Mouse (Mus musculus) urinary bladder, adult 2 months (tissue): Measurements from ENCODE around the gene Dph6. TPM values are rescaled to one million over a fixed set of nuclear protein-coding genes. Genes with fewer than 3 reads are reported as not detected.

Source experiments
- DNase-seq: peaks from one replicate; pipeline ENCODE4 v3.0.0; 2022; ENCODE audit warnings: low spot score
- polyA plus RNA-seq: library from polyadenylated mRNA; depleted of rRNA; stranded (reverse); fragments of >200 nt; gene quantifications from 2 replicates; pipeline ENCODE4 v1.2.3, GENCODE M21; 2012

Dph6 gene
- polyA plus RNA-seq, 1 experiment: 16.2 TPM

DNA sequence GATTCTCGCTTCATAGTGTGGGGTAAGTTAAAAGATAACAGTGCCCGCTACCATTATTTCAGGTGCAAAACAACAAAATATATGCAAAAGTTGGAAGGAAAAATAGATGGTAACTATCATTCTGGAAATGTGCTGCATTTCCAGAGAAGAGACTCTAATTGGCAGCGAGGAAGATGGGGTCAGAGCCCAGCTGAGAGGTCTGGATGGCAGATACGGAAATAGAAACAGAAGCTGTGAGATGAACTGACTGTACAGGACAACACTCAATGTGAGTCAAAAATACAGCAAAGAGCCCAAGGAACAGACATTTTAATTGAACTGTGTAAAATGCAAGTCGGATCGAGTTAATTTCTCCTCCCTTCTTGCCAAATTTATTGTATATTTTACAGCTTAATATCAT lies 114.3 kb downstream of the Dph6 start:
- DNase-seq: no peak

GRCm38 (mm10) chr2:114536032-114536431 lies 118.7 kb downstream of the Dph6 start:
- no peak for DNase-seq

- DNase-seq: no peak
Measured at GRCm38 (mm10) chr2:114531010-114531756, 123.6 kb downstream of the Dph6 start.

DNA sequence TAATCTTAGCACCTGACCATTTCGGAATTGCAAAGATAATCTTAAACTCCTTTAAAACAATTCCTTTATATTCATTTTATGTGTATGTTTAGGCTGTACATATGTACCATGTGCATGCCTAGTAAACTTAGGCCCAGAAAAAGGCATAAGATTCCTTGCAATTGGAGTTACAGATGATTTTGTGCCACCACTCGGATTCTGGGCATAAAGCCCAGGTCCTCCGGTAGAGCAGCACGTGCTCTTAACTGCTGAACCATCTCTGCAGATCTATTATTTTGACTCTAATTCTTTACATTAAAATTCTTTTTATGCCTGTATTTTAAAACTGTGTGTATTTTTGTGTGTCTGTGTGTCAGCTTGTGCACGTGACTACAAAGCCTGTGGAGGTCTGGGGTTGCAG lies 134.3 kb downstream of the Dph6 start:
- DNase-seq: no peak

DNA sequence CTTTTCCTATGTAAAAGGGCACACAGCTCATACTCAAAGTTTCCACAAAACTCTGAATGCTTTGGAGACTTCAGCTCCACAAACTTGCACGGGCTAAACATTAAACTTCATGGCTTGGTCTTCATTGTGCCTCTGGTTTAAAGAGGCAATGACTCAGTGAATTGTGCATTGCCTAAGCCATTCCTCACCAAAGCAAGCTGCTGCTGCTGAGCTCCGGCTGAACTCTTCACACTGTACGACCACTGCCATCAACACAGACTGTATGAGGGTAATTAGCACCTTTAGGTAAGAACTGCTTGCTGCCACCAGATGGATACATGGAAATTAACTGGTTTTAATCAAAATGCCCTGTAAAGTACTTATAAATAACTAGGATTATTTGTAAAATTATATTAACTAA lies 134.9 kb downstream of the Dph6 start:
- no peak for DNase-seq

DNA sequence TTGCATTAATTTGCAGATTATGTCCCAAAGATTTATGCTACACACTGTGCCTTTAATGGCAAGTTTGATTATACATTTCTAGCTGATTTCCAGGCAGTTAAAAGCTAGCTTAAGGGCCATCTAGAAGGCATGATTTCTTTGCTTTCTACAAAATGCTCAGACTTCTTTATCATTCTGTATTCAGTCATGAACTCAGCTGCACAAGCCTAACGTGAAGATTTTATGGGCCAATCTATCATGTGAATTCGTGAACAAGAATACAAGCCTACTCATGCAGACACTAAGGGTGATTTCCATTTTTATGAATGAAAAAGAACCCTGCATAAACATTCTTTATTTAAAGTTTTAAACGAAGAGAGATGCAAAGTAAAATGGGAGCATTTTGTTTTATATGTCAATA lies 162.4 kb downstream of the Dph6 start:
- DNase-seq: no peak

DNA sequence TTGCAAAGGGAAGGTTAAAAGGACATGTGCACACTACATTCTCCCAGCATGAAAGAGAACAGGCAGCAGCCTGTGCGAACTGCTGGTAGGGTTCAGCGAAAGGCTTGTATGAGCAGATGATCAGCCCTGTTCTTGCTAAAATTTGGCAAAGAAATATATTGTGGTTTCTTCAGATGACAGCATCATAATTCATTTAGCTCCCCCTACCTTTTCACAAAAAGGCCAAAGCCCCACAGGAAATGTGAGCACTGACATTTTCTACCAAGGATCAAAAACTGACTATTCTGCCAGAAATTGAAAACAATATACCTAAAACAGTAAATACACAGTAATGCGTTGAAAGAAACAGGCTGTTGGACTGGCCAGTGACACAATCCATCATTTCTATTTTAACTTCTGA lies 162.9 kb downstream of the Dph6 start:
- no peak for DNase-seq

DNA sequence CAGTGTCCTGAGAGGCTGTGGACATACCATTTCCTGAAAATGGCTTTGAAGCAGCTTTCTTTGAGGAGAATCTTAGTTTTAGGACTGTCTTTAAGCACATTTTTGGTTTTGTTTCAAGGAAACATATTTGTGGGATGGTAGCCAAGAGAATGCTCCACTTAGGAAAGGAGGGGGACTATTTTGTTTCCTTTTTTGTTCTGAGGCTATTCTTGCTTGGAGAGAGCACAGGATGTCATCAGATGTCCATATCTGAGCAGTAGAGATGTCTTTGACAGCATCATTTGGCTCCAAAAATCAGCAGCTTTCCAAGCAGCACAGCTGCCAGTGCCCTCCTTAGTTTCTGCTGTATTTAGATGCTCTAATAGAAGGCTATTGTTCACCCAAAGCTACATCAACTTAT lies 167.8 kb downstream of the Dph6 start:
- no peak for DNase-seq
